Mouse (Mus musculus) cerebral cortex, adult 2 months (tissue): ENCODE results near the gene Kcnh7.

ENCODE experiments used
- WGBS: fragments of 180-500 bp; shearing (Covaris S2); methylation state at CpG from one replicate; pipeline ENCODE4 v1.1.7; 2018; 5-methylcytosine and 5-hydroxymethylcytosine counted together

The Kcnh7 gene

DNA sequence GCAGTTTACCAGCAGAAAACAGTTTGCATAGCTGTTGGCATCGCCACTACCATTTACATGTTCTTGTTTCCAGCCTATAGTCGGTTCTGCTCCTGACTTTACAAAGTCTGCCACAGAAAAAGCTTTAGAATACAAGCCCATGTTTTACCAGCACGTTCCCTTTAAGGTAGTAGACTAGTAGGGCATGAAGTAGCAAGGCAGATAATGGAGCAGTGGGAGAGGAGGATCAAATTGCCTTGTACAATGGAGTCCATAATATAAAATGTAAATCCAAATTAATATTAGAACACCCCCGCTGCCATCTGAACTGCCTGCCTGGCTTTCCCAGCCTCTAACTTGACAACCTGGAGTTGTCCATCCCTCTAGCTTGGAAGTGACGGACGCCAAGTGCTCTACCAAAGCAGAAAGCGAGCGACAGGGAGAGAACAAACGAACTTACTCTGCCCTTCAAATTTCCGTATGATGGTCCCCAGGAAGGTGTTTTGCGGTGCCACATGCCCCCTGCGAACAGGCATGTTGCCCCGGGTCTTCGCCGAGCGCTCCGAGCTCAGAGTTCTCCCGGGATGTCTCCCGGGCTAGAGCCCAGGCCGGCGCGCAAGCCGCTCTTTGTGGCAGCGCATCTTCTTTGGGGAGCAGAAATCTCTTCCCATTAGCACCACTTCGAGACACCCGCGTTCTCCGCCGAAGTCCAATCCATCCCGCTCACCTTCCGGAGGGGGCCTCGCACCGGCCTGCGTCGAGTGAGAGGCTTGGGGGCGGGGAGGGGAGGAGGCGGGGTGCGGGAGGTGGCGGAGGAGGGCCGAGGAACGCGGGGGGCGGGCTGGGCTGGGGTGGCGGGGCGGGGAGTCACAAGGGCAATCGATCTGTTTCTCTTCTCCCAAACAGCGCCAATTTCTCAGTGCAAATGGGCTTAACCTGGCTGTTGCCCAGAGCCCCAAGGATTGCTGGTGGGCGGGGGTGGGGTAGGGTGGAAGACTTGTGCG lies at the start of gene Kcnh7:
Gene Kcnh7, minus strand, starts transcription at position 725 of the 983 bp plus-strand sequence.
- 2% methylated on average over 47 of the region's 49 CpGs for WGBS

DNA sequence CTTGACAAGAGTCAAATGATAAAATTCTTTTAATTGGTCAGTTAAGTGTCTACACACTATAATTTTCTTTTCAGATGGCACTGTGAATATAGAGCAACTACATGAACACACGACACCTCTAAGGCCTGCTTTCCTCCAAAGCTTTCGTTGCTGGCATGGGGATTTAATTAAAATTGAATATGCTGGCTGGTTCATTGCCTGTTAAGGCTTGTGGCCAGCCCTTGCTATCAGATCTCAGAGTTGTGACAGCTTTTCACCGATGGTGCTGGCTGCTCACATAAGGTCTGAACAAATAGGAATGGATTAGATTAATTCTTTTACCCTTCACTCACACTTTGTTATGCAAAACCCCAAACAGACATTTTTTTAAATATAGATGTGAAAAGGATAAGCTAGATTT lies 23.3 kb upstream of the Kcnh7 start:
- WGBS, result 56% methylated on average over 3 of the region's 3 CpGs

DNA sequence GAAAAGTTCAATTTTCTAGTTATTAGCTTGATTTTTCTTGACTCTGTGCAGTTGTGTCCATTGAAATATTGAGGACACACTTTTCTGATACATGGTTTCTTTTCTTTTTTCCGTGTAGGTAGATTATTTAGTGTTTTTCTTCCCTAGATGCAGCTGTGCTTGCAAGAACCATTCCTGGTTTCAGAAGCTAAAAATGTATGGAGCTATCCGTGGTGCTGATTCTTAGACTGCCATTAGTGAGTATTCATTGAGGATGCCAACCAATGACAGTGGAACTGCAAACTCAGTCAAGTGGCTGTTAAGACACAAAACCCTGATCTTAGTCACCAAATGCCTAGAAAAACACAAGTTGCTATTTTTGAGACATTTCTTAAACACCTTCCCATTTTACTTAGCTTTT lies 1.9 kb upstream of the Kcnh7 start:
- WGBS, result 26% methylated on average over 2 of the region's 2 CpGs

DNA sequence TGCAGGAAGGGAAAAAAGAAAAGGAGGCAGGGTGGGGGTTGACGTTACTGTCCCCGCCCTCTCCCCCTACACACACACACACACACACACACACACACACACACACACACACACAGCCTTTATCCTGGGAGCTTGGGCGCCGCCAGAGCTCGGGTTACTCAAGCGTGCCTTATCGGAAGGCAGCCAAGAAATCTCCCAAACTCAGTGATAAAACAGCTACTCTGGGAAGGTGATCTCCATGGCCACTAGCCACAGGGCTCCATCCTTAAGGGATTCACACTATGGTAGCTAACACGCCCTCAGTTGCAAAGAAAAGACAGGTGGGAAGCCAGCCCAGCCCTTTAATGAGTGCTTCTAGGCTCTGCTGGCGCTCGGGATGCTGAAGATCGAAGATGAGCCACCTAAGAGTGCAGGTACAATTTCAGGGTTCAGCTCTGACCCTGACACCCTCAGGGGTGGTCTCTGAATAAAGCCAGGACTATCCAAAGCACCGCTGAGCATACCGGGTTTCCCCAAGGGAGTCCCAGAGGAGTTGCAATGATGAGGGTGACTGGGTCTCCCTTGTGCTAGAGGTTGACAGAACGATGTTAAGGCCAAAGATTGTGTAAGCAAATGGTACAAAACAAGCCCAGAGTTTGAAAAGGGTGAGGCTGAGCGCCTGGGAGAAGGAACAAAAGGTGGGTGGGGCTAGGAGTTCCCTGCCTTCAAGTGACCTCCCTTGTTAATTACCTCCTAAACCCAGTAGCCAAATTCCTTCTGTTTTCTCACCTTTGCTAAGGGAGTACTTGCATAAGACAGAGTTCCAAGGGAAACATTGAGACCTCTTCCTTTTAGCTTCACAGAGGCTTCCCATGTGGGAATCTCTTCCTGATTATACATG lies 704 bp upstream of the Kcnh7 start:
- 3% methylated on average over 13 of the region's 15 CpGs for WGBS

DNA sequence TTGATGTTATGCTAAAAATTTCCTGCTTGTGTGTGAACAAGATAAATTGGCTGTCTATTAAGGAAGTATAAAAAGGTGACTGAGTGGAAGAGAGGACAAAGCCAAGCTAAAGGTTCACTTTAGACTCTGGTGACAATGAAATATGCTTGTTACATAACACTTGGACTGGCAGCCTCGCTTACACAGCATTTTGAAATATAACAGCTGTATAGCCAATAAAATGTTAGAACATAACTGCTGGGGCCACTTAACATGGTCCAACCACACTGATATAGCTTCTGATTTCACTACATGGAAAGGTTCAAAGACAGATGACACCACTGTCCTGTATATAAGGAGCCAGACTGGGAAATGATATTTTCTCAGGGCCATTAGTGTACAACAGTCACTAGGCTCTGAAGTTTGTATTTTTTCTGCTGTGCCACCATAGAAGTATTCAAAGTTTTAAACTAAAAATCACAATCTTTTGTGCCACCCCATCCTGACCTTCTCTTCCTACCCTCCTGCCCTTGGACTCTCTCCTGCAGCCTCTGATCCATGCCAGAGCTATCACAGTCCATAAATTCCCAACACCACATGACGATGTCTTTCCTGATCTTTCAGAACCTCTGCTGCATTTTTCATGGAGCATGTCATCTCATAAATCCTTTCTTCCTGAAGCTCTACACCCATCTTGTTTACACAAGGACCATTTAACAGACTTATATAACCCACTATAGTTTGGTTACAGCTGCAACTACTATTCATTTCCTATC lies 56.1 kb downstream of the Kcnh7 start:
- WGBS, result 72% methylated on average over 2 of the region's 2 CpGs

DNA sequence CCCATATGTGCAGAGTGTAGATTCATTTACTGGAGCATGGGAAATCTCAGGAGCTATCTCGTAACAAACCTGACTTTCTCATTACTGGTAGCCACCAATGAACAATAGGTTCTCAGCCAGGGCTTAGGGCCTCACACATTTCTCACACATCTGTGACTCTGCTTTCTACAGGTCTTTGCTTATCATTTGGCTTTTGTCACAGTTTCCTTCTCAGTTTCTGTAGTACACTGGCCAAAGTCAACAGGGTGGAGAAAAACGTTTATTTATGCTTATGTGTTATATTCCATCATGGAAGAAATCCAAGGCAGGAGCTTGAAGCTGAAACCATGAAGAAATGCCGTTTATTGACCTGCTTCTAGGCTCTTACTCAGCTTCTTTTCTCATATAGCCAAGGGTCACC lies 63.8 kb downstream of the Kcnh7 start:
- 69% methylated on average over 3 of the region's 3 CpGs for WGBS

DNA sequence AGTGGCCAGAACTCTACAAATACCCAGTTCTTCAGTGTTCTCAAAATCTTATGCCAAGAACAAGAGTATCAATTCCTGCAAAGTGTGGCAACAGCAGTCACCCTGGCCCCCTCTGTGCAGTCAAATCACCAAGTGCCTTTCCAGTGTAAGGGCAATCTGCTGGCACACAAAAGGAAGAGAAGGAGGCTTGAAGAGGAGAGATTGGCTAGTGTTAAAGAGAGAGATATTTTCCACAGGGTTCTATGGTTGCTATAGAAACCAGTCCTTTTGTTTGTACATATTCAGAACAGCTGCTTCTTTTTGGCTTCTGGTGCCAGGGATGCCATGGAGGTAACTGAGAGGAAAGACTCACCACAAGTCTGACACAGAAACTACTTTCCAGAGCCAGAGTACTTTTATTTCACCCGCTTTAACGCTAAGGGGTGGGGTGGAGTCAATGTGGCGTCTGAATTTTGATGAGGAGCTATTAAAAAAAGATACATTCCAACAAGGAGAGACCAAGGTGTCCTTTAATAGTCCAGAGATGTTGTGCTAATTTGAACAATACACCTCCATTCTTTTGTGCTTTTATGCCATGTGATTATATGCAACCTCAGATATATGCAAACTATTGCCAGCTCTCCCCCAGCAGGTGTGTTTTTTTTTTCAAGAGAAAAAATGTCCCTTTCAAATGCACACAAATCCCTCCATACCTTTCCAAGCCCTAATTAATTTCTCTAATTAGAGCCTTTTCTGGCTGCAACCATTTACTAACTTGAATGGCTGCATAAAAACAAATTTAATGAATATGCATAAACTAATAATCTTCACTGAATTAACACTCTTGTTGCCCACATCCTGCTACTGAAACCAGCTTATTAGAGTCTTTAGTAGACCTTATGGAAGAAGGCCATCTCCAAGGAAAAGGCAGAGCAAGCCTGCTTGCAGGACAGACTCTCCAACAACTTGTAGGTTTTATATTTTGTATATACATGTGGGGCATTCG lies 66.6 kb downstream of the Kcnh7 start:
- 35% methylated on average over 4 of the region's 4 CpGs for WGBS

DNA sequence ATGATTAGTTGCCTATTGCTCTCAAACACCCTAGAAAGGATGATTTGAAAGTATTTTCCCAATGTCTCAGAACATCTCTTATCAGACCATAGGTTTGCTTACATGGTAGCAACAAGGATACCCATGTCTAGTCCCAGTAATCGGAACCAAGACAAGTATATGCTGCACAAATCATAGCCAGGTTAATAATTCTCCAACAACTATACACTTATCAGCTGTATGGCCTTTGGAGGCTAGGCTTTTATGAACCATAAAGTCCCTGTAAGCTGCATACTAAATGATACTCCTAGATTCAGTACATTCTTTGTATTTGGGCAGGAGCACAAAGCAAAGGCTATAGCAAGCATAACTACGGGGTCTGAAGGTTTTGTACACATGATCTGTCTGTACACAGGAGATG lies 78.1 kb downstream of the Kcnh7 start:
- 93% methylated on average over 2 of the region's 2 CpGs for WGBS

DNA sequence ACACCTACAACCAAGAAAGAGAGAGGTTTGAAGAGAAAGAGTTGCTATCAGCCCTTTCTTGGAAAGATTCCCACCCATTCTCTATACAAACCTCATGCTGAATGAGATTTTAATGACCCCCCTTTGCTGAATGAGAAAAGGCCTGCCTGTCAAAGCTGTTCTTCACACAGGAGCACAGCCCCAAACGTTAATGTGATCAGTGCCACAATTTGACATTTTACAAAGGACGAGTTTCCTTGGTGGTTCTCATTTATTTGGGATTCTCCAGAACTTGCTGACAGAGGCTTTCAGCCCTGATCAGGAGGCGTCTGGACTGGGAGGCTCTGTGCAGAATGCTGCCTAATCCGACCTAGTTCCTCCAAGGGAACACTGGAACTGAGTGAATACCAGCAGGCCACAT lies 92.3 kb downstream of the Kcnh7 start:
- WGBS, result 32% methylated on average over 4 of the region's 4 CpGs

DNA sequence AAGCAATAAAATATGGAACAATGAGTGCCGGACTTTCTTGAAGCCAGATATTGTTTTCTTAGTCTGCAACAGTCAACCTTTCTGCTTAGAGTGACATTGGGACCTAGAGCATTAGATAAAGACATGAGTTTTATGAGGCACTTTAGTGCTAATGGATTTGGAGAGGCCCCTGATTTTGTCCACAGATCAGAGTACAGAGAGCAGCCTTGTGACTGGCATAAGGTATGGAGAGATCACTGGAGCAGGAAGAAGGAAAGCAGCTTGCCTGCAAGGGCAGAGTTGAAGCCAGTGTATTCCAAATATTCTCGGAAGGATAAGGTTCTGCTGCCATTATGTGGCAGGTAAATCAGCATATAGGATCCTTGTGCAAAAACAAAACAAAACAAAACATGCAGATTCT lies 93.6 kb downstream of the Kcnh7 start:
- 86% methylated on average over 2 of the region's 2 CpGs for WGBS

DNA sequence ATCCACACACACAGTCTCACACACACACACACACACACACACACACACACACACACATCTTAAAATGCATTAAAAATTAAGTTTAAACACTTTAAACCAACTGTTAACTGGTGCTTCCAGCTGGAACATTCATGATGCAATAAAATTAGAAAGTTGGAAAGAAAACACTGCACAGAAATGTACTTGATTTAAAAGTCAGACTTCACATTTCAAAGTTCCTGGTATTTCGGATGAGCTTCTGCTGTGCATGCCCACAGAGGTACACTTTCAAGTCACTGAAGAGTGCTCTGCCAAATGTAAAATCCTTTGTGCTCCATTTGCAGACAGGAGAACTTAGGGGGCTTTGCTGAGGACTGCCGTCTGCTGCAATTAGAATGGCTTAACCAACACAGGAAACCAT lies 125.7 kb downstream of the Kcnh7 start:
- WGBS, result 56% methylated on average over 2 of the region's 2 CpGs

DNA sequence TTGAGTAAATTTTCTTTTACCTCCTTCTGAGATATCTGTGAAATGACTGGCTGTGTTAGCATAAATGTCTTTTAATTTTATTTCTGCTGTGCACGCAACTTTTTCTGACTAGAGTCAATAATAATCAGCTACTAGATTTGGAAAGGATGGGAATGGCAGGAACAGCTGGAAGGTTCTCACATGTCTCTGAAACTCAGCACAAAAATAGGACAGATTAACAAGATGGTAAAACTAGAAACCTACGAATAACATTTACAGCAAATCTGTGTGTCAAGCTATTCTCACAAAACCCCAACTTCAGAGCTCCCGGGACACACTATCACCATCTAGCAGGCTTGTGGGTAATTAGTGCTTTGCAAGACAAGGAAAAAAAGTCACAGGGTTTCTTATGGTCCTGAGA lies 134.2 kb downstream of the Kcnh7 start:
- WGBS, result 49% methylated on average over 3 of the region's 3 CpGs

DNA sequence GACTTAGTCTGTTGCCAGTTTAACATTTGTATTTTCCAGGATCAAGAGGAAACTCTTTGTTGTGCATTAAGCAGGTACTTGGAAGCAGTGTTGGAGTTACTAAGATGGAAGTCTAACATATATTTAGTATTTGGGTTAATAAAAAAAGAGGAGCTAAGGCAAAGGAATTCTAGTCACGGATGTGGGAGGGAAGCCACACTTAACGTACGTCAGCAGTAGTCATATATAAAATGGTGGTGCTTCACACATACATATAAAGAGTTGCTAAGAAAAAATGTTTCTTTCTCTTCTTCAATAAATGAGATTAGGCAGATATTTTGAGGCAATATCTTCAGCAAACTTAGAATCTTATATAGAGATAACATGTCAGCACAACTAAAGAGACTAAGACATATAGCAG lies 144.4 kb downstream of the Kcnh7 start:
- WGBS, result 52% methylated on average over 3 of the region's 3 CpGs

DNA sequence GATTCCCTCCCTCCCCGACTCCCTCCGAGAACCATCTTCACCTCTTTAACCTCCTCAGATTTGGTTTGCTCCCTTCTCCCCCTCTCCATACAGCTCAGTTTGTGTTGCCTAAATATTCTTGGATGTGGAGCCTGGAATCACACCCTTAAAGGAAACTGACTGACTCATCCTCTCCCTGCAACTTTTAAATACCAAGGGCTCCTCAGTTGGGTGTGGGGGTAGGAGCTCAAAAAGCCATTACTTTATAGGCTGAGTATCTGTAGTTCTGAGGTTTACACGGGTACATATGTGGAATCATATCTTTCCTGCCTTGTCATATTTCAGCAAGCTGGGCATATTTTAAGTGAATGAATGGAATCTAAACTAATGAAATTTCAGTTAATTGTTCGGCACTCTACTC lies 174.9 kb downstream of the Kcnh7 start:
- WGBS, result 63% methylated on average over 4 of the region's 4 CpGs

DNA sequence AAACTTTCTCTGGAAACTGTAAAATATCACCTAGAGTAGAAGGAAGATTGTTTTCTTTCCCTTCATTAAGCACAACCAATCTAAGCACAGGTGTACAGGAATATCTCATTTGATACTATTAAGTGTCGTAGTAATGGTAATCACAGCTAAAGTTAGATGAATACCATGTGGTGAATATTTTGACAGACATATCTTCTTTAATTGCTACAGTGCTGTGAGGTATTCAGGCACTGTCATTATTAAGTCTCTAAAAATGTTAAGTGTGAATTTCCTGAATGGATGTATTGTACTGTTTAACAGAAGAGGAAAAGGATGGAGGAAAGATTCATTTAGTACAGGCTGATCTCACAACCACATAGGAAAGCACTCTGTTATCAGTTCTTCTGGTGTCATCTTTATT lies 181.3 kb downstream of the Kcnh7 start:
- 89% methylated on average over 1 of the region's 1 CpGs for WGBS

DNA sequence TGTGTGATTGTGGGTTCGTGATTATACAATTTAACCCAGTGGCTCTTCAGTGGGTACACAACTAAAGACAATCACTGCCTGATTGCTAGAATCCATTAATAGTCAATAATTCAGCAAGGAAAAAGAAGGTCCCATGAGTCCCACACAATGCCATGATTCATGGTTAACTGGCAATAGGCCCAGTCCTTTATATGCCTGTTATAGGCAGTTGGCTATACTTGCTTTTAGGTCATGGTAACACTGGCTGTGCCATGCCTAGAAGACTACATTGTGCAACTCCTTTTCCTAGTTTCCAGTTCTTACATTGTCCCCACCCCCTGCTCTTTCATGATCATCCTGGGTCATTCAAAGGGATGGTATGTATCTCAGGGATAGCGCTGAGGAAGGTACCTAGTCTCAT lies 186.4 kb downstream of the Kcnh7 start:
- 69% methylated on average over 2 of the region's 2 CpGs for WGBS

DNA sequence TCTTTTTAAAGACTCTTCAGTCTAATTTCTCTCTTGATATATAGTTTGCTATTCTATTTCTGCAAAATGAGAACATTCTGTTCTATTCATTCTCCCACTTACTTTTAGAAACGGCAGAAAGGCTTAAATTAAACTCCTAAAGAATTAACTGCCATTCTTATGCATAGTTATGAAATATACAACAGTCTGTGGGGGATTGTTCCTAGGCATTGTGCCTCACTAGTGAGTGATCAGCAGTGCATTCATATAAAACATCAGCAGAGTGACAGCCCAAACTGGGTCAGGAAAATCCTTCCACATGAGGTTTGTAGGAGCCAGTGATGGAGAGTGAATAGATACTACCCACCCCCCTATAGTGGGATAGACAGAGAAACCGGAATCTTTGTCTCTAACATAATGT lies 200.2 kb downstream of the Kcnh7 start:
- 23% methylated on average over 2 of the region's 2 CpGs for WGBS

DNA sequence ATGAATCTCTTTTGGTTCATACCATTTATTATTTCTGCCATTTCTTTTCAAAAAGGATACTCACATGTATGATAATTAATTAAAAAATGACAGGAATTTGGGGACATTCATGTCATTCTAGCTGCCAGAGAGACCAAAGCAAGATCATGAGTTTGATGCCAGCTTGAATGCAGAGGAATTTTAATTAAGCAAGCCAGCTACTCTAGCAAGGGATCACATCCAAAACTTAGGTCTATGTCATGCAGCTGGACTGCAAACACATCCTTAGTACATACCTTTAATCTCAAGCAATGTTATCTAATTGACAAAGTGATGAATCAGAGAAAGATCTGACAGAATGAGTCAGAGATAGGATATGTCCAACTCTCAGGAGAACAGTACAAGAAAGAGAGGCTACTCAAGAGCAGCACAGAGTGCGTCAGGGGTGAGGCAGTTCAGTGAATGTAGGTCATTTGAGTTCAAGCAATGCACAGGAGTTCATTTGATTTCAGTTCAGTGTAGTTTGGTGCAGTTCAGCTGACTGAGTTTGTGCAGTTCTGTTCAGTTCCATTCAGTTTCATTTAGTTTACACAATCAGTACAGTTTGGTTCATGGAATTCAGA lies 248.7 kb downstream of the Kcnh7 start:
- 82% methylated on average over 1 of the region's 1 CpGs for WGBS

DNA sequence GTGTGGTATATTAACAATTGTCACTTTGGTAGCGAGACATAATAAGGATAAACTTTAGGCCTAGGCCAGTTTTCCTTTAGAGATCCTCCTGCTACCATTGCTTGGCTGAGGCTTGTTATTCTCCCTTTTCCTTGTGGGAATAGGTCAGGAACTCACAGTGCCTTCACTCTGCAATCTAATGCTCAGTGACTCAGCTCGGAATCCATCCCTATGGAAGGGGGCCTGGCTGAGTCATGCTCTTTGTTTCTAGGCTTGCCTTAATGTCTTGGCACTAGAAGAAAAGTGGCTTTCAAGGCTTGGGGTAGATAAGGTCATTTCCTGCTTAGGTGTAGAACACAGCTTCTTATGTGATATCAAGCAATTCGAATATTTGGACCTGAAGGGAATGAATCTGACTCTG lies 255.6 kb downstream of the Kcnh7 start:
- 80% methylated on average over 3 of the region's 3 CpGs for WGBS

DNA sequence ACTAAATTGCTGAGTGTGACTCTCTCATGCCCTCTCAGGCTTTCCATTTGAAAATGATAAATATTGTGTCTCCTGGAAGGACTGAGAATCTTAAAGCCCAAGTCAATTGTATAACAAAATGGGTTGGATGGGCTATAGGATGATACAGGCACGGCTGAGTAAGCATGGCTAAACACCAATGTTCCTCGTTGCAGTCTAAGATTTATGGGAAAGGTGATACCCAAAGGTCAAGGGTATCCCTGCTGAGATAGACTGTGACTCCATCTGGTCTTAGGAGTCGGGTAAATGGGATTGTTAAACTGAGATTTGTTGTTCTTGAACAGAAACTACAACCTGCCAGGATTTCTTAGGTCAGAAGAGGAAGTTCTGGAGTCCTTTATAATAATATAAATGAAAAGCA lies 256.0 kb downstream of the Kcnh7 start:
- WGBS, result 79% methylated on average over 3 of the region's 3 CpGs
